Mouse (Mus musculus) urinary bladder, postnatal 14 days (tissue): ENCODE data around the gene Zfp821.

Source experiments
- DNase-seq: peaks from one replicate; pipeline ENCODE4 v3.0.0; 2021; ENCODE audit warnings: low spot score

Zfp821 gene

DNA sequence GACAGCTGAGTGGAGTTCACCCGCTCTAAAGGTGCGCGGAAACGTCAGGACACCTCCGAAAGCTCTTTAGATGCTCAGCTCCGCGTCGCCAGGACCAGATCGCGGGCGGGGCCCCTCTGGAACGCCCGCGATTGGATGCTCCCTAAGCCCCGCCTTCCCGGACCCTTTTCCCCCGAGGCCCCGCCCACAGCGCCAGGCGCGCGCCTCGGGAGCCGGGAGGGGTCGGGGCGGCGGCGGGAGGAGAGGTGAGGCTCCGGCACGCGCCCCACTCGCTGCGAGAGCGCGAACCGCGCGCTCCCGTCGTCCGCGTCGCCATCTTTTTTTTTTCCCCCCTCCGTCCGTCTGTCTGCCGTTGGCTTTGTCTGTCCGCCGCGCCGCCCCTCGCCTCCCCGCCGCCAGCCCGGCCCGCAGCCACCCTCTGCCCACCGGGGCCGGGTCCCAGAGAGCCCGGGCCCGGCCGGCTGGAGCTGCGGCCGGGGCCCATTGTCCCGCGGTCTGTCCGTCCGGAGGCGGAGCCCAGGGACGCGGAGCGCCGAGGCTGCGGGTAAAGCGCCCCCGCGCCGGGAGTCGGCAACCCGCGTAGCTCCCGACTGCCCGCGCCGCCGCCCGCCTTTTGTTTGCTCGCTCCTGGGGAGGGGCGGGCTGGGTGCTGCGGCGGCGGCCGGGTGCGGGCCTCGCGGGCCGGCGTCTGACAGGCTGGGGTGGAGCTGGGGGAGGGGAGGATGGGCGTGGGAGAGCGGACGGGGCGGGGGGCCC is at the start of gene Zfp821:
Gene Zfp821 (plus strand): TSS at position 227 of the 756 bp plus-strand sequence.
- DNase-seq, result peak; percentile 94

DNA sequence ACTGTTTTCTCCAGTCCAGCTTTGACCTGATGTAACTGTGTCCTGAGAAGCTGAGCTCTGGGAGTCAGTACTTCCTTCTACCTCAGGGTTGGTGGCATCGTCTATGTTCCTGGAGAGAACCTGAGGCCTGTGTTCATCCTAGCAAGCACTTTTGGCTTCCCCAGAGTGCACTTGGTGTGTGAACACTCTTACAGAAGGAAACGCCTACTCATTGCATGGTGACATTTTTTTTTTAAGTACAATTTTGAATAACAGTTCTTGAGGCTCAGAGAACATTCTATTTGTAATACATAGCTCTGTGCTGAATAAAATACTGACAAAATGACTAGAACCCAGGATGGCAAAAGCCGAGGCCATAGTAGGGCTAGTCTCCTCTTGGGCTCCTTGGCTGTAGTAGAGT is 48.5 kb upstream of the Zfp821 start:
- no peak for DNase-seq

DNA sequence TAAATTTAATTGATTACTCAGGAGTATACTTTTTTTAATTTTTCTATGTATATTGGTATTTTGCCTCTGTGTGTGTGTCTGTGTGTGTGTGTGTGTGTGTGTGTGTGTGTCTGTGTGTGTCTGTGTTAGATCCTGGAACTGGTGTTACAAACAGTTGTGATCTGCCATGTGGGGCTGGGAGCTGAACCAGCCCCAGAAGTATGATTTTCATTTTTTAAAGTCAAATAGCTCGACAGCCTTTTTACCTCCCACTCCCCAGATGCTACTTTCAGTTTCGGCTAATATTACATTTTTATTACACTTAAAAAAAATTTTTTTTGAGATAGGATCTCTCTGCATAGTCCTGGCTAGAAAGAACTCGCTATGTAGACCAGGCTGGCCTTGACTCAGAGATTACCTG is 43.0 kb upstream of the Zfp821 start:
- no peak for DNase-seq

DNA sequence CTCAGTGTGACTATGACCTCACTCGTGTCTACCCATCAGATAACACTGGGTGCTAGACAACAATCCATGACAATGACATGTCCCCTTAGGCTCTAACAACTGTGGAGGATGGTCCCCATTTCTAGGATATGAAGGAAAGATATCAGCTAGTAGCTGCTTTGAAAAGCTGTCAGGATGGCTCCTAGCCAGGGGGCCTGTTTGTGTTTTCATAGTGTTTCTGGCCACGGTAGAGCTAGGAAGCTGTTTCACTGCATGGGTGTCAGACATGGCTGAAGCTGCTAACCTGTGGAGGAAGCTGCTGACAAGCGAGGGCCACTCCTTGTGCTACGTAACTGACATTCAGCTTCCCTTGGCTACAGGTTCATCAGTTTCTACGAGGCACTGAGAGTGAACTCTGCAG is 38.7 kb upstream of the Zfp821 start:
- no peak for DNase-seq

DNA sequence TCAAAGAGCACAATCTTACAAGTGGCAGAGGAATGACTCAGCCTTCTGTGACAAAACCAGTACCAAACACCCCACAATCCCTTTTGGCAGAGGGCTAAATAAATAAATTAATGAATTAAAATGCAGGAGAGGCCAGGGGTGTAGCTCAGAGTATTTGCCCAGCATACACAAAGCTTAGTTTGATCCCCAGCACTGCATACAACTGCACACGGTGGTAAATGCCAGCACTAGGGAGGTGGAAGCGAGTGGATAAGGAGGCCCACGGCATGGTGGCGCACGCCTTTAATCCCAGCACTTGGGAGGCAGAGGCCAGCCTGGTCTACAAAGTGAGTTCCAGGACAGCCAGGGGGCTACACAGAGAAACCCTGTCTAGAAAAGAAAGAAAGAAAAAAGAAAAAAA is 32.7 kb upstream of the Zfp821 start:
- no peak for DNase-seq

DNA sequence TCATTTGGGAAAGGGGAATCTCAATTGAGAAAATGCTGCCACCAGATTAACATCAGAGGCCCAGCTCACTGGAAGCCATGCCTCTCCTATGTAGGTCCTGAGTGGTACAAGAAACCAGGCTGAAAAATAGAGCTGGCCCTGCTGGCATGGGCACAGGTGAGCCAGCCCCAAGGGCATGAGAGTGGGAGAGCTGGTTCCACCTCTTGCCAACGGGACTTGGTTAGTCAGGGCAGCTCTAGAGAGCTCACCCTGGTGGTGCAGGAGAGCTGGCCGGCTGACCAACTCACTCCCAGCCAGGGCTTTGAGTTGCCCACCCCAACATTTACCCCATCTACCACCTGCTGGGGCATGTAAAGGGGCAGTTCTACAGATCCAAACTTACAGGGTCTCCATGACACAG is 31.8 kb upstream of the Zfp821 start:
- peak; percentile 50 for DNase-seq

DNA sequence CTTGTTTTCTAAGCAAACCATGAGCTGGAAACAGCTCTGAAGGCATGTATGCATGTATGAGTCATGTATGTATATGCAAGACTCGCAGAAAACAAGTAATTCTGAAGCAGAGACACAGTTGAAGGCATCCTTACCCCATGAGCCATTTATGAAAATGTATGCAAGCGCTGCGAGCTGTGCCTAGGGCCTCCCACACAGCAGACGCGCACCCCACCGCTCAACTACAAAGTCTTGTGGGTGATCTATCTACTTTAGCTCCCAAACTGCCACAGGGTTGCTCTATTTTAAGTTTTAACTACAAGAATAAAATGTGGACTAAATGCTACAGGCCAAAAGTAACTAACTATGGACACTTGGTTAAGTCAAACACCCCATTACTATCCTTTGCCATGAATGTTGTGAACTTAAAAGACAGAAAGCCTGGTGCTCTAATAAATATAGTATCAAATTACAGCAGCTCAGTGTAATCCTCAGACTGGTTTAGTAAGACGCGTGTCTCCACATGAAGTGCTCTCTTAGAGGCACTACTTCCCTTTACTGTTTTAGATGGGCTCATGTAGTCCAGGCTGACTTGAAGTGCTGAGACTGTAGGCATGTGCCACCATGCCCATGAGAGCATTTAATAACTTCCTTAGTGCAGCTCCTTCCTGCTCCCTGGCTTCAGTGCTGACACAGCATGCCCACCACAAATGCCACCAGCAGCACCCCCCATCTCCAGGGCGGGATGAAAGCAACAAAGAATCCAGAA is 29.3 kb upstream of the Zfp821 start:
- no peak for DNase-seq

DNA sequence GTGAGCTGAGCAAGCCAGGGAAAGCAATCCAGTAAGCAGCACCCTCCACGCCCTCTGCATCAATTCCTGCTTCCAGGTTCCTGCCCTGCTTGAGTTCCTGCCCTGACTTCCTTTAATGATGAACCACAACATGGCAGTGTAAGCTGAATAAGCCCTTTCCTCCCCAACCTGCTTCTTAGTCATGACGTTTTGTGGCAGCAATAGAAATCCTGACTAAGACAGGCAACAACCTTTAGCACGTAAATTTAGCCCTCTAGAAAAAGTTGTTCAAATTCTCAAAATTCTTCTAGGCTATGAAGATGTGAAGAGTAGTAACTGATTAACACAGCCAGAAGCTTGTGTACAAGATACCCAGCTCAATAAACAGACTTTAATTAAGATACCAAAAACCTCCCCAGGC is 23.8 kb upstream of the Zfp821 start:
- no peak for DNase-seq

DNA sequence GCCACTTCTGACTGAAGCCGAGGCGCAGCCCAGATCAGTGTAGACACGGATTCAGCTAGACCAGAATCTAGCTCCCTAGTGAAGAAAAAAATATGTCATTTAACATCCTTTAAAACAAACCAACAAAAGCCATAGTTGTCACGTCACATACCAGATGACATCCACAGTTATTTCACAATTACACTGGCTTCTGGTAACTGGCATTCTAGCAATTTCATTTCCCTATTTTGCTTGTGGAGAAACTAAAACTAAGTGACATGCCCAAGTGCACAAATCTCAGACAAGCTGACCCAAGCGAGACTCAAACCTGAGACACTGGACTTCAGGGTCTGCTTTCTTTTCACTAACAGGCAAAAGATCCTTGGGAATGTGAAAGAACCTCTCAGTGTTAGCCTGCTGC is 23.2 kb upstream of the Zfp821 start:
- no peak for DNase-seq

DNA sequence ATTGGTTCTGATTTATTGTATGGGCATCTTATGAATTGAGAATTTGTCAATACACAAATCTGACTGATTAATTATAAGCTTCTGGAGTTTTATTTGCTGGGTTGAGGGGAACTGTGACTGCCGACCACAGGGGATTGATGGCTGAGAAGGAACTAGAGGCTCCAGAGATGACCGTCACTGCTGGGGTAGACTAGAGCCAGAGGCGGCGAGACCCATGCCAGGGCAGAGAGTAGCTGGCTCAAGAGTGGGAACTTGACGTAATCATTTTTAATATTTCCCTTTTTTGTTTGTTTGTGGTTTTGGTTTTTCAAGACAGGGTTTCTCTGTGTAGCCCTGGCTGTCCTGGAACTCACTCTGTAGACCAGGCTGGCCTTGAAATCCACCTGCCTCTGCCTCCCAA is 18.1 kb upstream of the Zfp821 start:
- no peak for DNase-seq

DNA sequence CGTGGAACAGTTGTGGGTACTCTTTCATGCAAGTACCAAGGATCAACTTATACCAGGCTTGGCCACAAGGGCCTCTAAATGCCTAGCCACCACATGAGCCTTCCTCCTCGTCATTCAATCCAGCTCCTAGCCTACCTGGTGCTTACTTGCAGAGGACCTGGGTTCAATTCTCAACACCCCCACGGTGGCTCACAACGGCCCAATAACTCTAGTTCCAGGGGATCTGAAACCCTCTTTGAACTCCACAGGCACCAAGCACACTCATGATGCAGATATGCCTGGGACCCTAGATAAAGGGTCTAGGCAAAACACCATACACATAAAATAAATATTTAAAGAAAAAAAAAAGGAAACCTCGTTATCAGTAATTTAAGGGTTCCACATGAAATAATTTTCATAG is 13.6 kb upstream of the Zfp821 start:
- no peak for DNase-seq

DNA sequence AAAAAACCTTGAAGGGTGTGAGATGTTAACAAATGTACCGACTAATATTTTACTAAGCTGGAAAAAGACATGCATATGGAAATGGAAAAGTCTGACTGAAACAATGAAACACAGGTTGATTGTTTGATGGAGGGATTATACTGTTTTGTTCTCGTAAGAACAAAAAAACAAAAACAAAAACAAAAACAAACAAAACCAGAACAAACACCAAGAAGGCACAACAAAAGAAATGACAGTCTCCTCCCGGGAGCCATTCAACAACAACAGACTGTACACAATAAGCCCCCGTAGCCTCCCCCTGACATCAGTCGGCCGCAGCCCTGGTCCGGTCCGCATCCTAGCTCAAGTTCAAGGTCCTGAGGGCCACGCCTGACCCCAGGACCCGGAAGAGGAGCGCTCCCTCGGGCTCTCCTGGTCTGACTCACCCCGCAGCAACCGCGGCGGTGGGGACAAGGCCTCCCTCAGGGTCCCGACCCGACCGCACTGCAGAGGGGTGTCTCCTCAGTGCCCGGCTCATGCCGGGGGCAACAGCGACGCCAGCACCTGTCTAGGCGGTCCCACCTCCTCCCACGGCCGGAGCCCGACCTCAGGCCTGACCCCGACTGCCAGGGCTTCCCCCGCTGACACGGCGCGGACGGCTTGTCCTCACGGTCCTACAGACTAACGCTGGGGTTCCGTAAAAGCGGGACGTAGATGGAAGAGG is 12.8 kb upstream of the Zfp821 start:
- peak; percentile 54 for DNase-seq

DNA sequence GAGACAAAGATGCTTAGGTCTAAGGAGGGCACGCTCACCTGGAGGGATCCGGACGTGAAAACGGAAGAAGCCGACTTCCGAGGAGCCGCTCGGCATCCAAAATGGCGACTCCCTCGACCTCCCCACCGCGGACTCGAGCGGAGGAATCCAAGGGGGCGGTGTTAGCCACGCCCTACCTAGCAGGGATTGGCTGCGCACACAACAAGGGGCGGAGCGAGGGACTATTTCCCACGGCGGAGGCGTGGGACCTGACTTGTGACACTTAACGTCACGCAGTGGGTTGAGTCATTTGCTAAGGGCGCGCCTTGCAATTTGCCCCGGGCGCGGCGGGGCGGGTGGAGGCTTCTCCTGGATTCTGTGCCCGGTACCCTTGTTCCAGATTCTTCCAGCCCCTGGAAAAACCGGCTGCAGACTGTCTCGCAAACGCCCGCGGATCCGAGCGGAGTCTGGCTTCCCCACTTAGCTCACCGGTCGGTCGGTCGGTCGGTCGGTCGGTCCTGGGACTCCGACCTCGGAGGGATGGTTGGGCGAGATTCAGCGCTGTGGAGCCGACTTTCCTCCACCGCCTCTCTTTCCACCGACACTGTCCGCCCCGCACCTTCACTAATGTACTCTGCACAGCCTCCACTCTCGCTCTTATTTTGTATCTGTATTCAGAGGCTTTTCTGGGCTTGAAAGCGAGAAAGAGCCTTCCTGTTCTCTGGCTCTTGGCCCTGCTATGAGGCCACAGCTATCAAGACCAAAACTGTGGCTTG is 12.0 kb upstream of the Zfp821 start, which contains the start of gene Ist1:
Gene Ist1 (minus strand): TSS at position 115 of the 755 bp plus-strand sequence.
- peak; percentile 99 for DNase-seq

DNA sequence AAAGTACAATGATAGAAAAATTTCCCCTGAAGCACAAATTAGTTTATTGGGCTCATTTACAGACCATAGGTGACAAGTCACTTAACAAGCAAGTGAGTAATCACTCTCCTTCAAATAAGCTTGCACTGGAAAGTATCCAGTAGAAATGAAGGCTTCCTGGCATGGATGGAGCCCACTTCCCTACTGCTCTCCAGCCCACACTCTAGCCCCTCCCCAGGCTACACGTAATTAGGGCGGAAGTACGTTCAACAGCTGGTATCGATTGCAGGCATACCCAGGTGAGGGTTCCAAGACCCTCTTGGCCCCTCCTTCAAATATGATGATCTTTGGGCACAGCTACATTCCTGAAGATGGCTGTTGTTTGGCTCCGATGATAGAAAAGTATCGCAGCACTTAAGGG is 11.2 kb upstream of the Zfp821 start:
- no peak for DNase-seq

DNA sequence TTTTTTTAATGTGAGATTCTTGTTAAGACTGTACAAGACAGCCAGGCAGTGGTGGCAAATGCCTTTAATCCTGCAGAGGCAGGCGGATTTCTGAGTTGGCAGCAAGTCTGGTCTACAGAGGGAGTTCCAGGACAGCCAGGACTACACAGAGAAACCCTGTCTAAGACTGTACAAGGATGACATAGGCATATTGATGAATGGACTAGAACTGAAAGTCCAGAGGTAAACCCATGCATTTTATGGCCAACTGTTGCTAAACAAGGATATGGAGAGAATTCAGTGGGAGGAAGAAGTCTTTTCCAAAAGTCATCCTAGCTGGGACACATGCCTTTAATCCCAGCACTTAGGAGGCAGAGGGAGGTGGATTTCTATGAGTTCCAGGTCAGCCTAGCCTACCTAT is 7.6 kb upstream of the Zfp821 start:
- no peak for DNase-seq

DNA sequence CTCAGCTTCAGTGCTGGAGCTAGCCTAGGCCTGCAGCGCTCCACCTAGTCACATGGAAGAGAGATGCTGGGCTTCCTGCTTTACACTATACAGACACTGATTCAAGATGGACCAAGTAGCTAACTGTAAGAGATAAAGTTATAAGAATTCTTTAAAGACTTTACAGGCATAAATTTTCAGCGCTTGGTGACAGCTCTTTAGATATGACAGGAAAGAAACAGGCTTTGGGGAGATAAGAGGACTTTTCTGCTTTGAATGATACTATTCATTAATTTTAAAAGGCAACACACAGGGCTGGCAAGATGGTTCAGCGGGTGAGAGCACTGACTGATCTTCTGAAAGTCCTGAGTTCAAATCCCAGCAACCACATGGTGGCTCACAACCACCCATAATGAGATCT is 6.9 kb upstream of the Zfp821 start:
- no peak for DNase-seq

DNA sequence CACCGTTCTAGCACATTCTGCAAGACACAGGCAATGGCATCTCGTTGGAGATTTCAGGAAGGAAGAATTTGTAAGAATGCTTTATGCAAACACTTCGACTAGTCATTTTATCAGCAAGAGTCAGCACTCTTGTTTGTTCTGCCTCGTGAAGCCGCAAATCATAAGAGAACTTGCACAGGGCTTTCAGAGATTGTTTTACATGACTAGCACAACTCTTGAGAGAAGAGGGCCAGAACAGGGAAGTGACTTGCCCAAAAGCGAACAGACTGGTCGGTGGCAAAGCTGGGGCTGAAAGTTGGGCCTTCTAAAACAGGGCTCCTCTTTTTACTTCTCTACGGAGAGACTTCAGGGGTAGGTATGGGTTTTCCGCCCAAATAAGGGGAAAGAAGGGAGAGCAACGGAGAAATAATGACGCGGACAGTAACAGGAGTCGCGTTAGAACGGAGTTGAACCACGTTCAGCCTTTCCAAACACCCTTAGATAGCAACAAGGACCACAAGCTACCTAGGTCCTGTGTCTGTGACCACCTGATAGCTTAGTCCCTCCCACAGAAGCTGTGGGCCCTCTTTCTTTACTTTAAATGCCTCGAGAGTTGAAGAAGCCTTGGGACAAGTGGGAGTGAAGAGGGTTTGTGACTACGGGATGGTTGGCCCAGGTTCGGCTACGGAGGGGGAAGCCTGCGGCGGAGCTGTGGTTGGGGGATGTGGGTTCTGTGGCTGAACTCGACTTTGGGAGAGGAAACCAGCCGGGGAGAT is 604 bp upstream of the Zfp821 start:
- peak; percentile 23 for DNase-seq

DNA sequence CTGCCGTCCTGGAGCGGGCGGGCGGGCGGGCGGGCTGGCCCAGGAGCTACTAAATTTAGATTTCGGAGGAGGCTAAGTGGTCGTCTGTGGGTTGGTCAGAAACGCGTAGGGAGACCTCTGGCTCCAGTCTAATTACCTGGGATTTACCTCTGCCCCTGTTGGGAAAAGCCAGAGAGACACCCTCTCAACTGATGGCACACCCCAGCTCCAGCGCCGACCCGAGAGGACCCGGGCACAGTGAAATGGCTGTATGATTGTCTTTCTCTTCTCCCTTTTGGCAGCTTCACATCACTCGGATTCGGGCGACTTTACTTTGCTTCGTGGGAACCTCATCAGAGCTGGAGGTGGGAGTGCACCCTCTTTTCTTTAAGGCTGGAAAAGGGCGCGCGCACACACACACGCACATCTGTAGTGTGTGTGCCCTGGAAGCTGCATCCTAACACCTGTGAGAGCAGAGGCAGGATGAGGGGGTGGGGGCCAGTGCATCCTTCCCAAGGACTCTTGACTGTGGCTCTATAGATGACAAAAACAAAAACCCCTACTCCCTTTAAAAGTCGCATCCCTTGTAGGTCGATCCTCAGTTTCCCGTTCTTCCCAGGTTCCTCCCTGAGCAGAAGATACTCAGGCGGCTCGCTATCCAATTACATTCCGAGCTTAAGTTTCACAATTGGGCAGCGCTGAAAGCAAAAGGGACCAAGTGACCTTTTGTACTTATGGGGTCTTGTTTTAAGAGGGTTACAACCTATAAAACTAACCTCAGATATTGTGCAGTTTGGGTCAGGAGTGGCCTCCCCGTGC is 929 bp downstream of the Zfp821 start:
- DNase-seq, result no peak

DNA sequence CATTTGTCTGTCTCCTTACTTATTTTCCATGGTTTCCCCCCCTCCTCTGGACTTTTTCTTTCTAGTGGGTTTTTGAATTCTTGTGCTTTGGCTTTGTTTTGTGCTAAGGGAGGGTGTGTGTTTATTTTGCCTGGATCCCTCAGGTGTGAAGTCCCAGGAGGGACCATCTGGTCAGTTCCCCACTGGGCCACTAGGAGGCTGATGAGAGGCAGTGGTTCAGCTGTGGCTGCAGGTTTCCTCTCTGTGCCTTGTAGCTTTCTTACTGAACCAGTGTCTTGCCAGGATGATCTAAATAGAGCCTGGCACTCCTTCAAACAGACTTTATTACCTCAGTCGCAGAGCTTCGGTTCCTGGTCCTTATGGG is 1.5 kb downstream of the Zfp821 start:
- DNase-seq, result peak; percentile 87

DNA sequence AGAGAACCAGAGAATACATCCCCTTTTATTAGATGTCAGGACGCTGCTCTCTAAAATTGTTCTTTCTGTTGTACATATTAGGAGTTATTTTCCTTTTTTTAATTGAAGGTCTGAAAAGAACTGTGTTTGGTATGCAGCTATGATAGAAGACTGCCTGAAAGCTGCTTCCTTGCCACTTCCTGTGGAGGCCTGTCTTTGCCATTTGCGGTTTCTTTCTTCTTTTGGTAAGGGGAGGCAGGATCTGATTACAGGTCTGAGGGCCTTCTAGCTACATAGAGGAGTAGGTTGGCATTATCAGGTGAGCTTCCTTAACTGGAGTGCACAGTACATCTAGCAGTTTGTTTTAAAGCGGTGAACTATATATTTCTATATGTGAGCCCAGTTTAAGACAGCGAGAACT is 2.6 kb downstream of the Zfp821 start:
- no peak for DNase-seq

DNA sequence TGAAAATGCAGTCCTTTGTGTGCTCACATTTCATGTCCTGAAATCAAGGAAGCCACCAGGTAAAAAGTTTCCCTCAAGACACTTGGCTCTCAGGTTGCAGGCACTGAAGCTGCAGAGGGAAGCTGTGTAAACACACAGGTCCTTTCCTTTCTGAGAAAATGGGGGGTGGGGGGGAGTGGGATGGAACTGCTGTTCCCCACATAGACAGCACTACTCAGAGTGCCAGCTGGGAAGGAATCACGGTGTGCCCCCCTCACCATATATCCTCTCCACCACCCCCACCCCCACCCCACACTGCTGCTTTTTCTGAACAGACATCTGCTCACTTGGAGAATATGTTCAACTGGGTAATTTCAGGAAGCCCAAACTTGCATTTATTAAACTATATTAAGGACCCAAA is 7.2 kb downstream of the Zfp821 start:
- DNase-seq, result no peak
